Mouse (Mus musculus): ENCODE data around the gene Lypd6b. TPM values are rescaled to one million over a fixed set of nuclear protein-coding genes. Genes with fewer than 3 reads are reported as not detected.

The Lypd6b gene
- polyA plus RNA-seq, 1 experiment from 2014 or later = 8.5 TPM

DNA sequence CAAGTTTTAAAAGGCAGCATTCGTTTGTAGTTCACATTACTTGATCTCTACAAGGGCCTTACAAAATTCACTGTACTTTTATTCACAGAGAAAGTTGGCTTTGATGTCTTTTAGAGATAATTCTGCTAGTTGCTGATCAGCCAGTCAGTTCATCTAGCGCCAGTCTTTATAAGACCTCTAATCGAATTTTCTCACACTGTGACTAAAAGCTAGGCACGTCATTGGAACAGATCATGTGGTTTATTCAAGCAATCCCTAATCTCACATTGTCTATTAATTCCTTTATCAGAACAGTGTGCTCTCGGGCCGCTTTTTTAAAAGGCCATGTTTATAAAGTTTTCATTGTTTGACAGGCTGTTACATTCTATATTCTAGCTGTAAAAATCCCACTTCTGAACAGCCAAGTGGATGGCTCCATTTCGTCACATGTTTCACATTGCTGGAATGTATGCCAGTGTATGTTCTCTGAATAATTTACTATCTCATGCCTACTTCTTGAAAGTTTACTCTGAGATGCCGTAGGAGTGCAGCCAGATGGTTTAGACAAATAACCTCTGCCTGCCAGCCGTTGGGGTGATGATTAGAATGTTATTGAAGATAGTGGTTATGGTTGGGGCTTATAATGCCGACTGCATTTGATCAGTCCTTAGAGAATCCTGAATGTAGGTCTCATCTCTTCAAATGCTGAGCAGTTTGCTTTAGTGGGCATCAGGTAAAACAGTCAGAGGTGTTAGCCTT lies 14.1 kb upstream of the Lypd6b start:
- H3K9ac ChIP-seq = no peak overlapping the region
- no peak overlapping the region for H3K4me3 ChIP-seq
- H3K36me3 ChIP-seq = 0 out of 2 replicates have a peak, but pooled peaks cover 7% of the 10 kb centered on the region
- H3K4me1 ChIP-seq = peaks cover 11% of the 10 kb centered on the region
- WGBS = 70% methylated on average over 10 of the region's 10 CpGs
- no peaks in the 10 kb centered on the region for H3K27me3 ChIP-seq
- ATAC-seq (ENCODE audit: insufficient number of reproducible peaks, insufficient read depth, low FRiP score, low TSS enrichment, low read depth) = no peak
- H3K9me3 ChIP-seq = no peaks in the 10 kb centered on the region
- no peak overlapping the region for H3K27ac ChIP-seq
- H3K4me2 ChIP-seq = no peak overlapping the region

DNA sequence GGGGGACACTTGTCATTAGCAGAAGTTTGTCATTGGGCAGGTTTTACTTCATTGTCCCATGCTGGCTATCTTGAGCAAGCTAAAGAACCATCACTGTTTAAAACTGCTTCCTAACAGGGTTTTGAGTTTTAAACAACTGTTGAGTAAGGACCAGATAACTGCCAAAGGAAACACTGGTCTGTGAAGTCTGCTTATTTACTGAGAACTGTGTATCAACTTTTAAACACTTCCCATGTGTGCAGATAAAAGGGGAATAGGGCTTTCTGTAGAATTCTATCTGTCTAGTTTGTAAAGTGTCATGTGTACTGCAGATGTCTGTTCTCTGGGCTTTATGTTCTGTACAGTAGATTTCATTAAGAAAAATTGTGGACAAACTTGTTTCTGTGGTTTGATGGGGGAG lies 13.3 kb upstream of the Lypd6b start:
- Histone ChIP-seq H3K9ac (no peak overlapping the region), H3K4me3 (no peak overlapping the region), H3K4me1 (peaks cover 11% of the 10 kb centered on the region), H3K9me3 (no peaks in the 10 kb centered on the region), H3K4me2 (no peak overlapping the region), H3K27me3 (no peaks in the 10 kb centered on the region), H3K36me3 (0 out of 2 replicates have a peak, but pooled peaks cover 7% of the 10 kb centered on the region), H3K27ac (no peak overlapping the region)
- no peak for ATAC-seq (ENCODE audit: insufficient number of reproducible peaks, insufficient read depth, low FRiP score, low TSS enrichment, low read depth)

DNA sequence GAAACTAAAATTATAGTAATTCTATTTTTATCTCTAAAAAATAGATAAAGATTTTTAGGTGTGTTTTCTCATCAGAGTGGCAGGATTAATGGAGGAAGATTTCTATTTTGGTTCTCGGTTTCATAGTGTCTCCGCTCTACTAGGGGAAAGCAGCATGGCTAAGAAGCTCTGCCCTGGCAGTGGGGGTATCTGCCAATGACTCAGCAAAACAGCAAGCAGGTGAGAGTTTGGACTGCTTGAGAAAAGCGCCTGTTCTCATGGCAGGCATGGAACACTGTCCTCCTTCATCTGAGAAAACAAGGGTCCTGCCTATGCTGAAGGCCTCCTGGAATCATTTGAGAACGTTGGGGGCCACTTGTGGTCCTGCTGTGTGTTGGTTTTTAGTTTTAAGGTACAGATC lies 12.3 kb upstream of the Lypd6b start:
- H3K4me1 ChIP-seq = peaks cover 11% of the 10 kb centered on the region
- H3K27ac ChIP-seq = no peak overlapping the region
- H3K9me3 ChIP-seq = no peaks in the 10 kb centered on the region
- 90% methylated on average over 4 of the region's 4 CpGs for WGBS
- H3K36me3 ChIP-seq = 0 out of 2 replicates have a peak, but pooled peaks cover 4% of the 10 kb centered on the region
- H3K27me3 ChIP-seq = no peaks in the 10 kb centered on the region
- no peak overlapping the region for H3K4me2 ChIP-seq
- no peak overlapping the region for H3K9ac ChIP-seq
- no peak overlapping the region for H3K4me3 ChIP-seq
- ATAC-seq (ENCODE audit: insufficient number of reproducible peaks, insufficient read depth, low FRiP score, low TSS enrichment, low read depth) = no peak

DNA sequence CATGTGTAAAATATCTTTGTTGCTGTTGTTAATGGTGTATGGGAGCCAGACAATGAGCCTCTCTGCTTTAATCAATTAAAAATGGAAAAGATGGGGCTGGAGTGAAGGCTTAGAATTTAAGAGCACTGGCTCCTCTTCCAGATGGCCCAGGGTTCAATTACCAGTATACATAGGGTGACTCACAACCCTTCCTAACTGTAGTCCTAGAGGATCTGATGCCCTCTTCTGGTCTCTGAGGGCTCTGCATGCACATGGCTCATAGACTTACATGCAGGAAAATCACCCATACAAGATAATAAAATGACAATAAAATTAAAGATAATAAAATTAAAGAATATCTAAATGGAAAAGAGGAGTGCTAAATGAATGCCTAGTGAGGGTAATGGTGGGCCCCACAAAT lies 11.8 kb upstream of the Lypd6b start:
- H3K36me3 ChIP-seq = 0 out of 2 replicates have a peak, but pooled peaks cover 4% of the 10 kb centered on the region
- H3K27me3 ChIP-seq = no peaks in the 10 kb centered on the region
- H3K9ac ChIP-seq = no peak overlapping the region
- no peak overlapping the region for H3K4me3 ChIP-seq
- no peaks in the 10 kb centered on the region for H3K9me3 ChIP-seq
- no peak overlapping the region for H3K27ac ChIP-seq
- ATAC-seq (ENCODE audit: insufficient number of reproducible peaks, insufficient read depth, low FRiP score, low TSS enrichment, low read depth) = no peak
- H3K4me2 ChIP-seq = no peak overlapping the region
- H3K4me1 ChIP-seq = peaks cover 11% of the 10 kb centered on the region

DNA sequence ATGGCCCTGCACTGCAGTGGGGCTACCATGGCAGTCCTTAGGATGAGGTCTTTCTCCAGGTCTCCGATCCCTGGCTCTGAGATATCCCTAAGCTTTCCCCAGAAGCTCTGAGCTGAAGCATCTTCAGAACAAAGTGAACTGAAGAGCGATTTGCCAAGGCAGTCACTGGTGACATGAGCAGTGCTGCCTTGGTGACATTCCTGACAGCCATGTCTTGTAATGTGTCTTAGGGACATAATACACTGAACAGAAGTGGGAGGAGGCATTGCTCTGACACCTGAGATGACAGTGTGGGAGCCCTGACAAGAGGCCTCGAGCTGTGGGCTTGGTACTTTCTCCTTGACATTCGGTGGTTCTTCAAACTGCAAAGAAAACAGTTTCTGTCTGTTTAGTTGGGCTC lies 11.1 kb upstream of the Lypd6b start:
- no peaks in the 10 kb centered on the region for H3K27me3 ChIP-seq
- 0 out of 2 replicates have a peak, but pooled peaks cover 6% of the 10 kb centered on the region for H3K4me1 ChIP-seq
- no peak overlapping the region for H3K4me3 ChIP-seq
- WGBS = 72% methylated on average over 4 of the region's 4 CpGs
- no peaks in the 10 kb centered on the region for H3K9me3 ChIP-seq
- H3K36me3 ChIP-seq = no peaks in the 10 kb centered on the region
- no peak overlapping the region for H3K4me2 ChIP-seq
- H3K9ac ChIP-seq = no peak overlapping the region
- no peak overlapping the region for H3K27ac ChIP-seq
- ATAC-seq (ENCODE audit: insufficient number of reproducible peaks, insufficient read depth, low FRiP score, low TSS enrichment, low read depth) = no peak

DNA sequence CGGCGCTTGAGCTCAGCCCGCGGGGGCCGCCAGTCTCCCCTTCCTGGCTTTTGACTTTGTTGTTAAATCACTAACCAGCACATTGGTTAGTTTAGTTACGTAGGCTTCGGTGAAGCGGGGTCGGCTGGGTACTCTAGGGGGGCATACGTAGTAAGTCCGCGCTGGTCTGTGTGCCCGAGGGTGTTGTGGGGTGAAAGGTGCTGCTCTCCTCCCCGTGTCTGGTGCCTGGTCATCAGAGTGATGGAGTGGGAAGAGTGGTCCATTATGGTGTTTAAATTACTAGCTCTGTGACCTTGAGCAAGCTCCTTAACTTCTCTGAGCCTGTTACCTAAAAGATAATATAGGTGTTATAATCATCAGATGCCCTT lies 547 bp downstream of the Lypd6b start:
- 0% methylated on average over 14 of the region's 14 CpGs for WGBS

DNA sequence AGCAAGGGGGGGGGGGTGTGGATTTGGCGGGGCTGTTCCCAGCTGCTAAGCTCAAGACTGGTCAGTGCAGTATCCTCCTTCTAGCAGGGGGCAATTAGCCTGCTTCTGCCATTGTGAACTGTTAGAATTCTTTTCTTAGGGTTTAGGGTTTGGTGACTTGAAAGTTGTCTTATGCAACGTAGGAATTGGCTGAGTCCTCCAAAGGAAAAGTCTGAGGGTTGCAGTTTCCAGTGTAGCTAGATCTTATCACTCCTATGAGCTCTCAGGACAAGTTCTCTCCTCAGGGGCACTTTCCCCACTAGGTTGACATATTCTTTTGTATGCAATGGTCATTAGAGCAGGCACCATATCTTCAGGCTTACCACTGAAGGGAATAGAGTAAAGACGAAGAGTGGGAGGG lies 1.2 kb downstream of the Lypd6b start:
- H3K9me3 ChIP-seq = no peaks in the 10 kb centered on the region
- H3K4me2 ChIP-seq = peak overlapping the region; percentile 99; the same call in 1 of the 2 replicates
- H3K9ac ChIP-seq = no peak overlapping the region
- H3K27ac ChIP-seq = no peak overlapping the region
- peak overlapping the region; percentile 70; the same call in 1 of the 2 replicates for H3K4me3 ChIP-seq
- H3K27me3 ChIP-seq = peaks cover 43% of the 10 kb centered on the region
- 20% methylated on average over 3 of the region's 3 CpGs for WGBS
- 0 out of 2 replicates have a peak, but pooled peaks cover 3% of the 10 kb centered on the region for H3K4me1 ChIP-seq
- no peaks in the 10 kb centered on the region for H3K36me3 ChIP-seq
- ATAC-seq (ENCODE audit: insufficient number of reproducible peaks, insufficient read depth, low FRiP score, low TSS enrichment, low read depth) = no peak

More for the DNA sequence above, 547 bp downstream of the Lypd6b start:
- Histone ChIP-seq H3K36me3 (no peaks in the 10 kb centered on the region), H3K27ac (no peak overlapping the region), H3K27me3 (peaks cover 43% of the 10 kb centered on the region), H3K9me3 (no peaks in the 10 kb centered on the region), H3K4me1 (0 out of 2 replicates have a peak, but pooled peaks cover 2% of the 10 kb centered on the region), H3K9ac (peak overlapping the region; percentile 78), H3K4me3 (peak overlapping the region; percentile 70), H3K4me2 (peak overlapping the region; percentile 99)
- ATAC-seq (ENCODE audit: insufficient number of reproducible peaks, insufficient read depth, low FRiP score, low TSS enrichment, low read depth) = 0 out of 2 replicates have a peak, but pooled peaks have one; percentile 21

DNA sequence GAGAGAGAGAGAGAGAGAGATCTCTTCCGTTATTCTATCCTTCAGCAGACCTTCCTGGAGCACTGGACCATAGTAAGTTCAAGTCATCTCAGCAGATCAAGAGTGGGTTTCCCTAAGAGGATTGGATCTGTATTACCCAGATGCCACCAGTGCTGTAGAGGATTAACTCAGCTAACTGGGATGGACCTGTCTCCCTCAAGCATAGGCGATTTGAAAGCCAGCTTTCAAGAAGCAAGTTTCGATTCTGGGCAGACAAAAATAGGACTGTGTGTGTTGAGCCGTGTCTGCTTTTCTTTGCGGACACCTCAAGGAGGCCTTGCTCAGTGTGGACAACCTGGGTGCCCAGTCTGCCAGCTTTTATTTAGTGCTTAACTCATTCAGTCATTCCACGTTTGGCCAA lies 1.6 kb downstream of the Lypd6b start:
- Histone ChIP-seq H3K9me3 (no peaks in the 10 kb centered on the region), H3K4me1 (0 out of 2 replicates have a peak, but pooled peaks cover 3% of the 10 kb centered on the region), H3K4me3 (no peak overlapping the region), H3K9ac (no peak overlapping the region), H3K4me2 (no peak overlapping the region), H3K27me3 (peaks cover 43% of the 10 kb centered on the region), H3K36me3 (no peaks in the 10 kb centered on the region), H3K27ac (no peak overlapping the region)
- WGBS = 81% methylated on average over 6 of the region's 6 CpGs
- no peak for ATAC-seq (ENCODE audit: insufficient number of reproducible peaks, insufficient read depth, low FRiP score, low TSS enrichment, low read depth)

DNA sequence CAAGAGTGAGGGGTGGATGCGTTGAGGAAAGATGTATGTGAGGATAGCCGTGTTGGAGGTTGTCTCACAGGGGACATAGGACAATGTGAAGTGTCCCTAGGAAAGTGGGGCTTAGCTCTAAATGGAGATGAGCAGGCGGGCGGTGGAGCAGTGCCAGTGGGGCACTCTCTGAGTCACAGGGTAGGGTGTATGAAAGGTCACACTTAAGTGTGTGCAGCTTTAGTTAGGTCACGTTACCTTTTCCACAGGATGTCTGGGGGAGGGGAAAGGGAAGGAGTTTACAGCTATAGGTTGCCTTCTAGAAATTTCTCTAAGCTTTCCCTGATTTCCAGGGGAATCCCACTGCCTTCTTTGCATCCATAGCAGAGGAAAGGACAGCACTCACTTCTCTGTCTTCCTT lies 2.0 kb downstream of the Lypd6b start:
- no peak overlapping the region for H3K9ac ChIP-seq
- H3K4me2 ChIP-seq = no peak overlapping the region
- peaks cover 4% of the 10 kb centered on the region for H3K4me1 ChIP-seq
- H3K27me3 ChIP-seq = peaks cover 43% of the 10 kb centered on the region
- ATAC-seq (ENCODE audit: insufficient number of reproducible peaks, insufficient read depth, low FRiP score, low TSS enrichment, low read depth) = no peak
- H3K27ac ChIP-seq = no peak overlapping the region
- no peaks in the 10 kb centered on the region for H3K9me3 ChIP-seq
- H3K36me3 ChIP-seq = no peaks in the 10 kb centered on the region
- no peak overlapping the region for H3K4me3 ChIP-seq
- 77% methylated on average over 5 of the region's 5 CpGs for WGBS

DNA sequence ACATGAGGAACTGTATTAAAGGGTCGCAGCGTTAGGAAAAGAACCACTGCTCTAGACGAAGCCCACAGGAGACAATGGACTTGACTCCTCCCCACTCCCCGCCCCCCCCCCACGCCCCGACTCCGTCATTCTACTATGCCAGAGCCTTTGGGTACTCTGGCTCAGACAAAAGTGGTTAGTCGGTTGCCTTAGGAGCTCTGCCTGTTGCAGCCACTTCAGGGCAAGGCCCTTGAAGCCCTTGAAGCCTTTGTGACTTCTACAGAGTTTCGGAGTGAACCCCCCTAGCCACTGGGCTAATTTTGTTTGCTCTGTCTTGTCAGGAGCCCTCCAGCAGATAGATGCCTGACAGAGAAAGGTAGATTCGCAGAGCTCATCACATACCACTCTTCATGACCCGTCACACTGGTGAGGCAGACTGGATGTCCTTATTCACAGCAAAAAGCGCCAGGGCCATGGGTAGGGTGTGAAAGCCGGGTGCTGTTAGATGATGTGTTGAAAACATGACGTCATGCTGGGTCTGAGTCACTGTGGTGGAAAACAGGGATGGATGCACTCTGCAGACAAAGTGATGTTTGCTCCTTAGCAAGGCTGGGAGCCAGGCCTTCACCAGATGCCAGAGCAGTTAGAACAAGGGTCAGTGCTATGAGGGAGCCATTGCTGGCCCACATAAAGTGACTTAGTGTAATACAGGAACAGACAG lies 10.1 kb downstream of the Lypd6b start:
- H3K27ac ChIP-seq = no peak overlapping the region
- H3K9me3 ChIP-seq = no peaks in the 10 kb centered on the region
- H3K4me2 ChIP-seq = no peak overlapping the region
- 66% methylated on average over 14 of the region's 14 CpGs for WGBS
- no peak overlapping the region for H3K9ac ChIP-seq
- H3K27me3 ChIP-seq = no peaks in the 10 kb centered on the region
- H3K36me3 ChIP-seq = no peaks in the 10 kb centered on the region
- H3K4me3 ChIP-seq = no peak overlapping the region
- ATAC-seq (ENCODE audit: insufficient number of reproducible peaks, insufficient read depth, low FRiP score, low TSS enrichment, low read depth) = no peak
- H3K4me1 ChIP-seq = peaks cover 13% of the 10 kb centered on the region

DNA sequence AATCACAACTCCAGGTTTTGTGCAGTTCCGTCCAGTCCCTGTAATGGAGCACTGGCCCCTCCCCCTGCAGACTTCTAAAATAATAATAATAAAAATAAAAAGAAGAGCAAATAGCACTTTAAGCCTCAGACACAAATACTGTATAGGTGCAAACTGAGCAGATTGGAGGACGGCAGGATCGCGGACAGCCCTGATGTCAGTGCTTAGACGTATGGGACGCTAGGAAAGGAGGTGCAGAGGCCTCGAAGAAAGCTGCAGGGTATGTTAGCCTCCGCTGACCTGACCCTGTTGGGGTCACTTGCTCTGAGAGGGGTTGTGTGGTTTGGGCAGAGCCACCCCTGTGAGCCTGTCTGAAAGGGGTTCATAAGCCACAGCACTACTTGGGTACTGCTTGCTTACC lies 17.0 kb downstream of the Lypd6b start:
- 70% methylated on average over 8 of the region's 8 CpGs for WGBS
- no peak for ATAC-seq (ENCODE audit: insufficient number of reproducible peaks, insufficient read depth, low FRiP score, low TSS enrichment, low read depth)
- Histone ChIP-seq H3K9ac (no peak overlapping the region), H3K27ac (no peak overlapping the region), H3K36me3 (no peaks in the 10 kb centered on the region), H3K4me1 (0 out of 2 replicates have a peak, but pooled peaks cover 4% of the 10 kb centered on the region), H3K9me3 (no peaks in the 10 kb centered on the region), H3K4me3 (no peak overlapping the region), H3K4me2 (no peak overlapping the region), H3K27me3 (no peaks in the 10 kb centered on the region)
